Mouse (Mus musculus) heart, postnatal 0 days (tissue): ENCODE measurements at regions not wholly inside any gene's neighbourhood (a gene's known extent, or its start where the extent isn't known, plus 50 kb on each side); places are given as distances from the start of the nearest gene placed in this dataset.

Experiments
- CTCF ChIP-seq: IDR thresholded peaks from 2 replicates; pipeline ENCODE4 v1.5.1; 2016; ENCODE audit warnings: antibody characterized with exemption, control low read depth, low read depth
- EP300 ChIP-seq: IDR thresholded peaks from 2 replicates; pipeline ENCODE4 v1.6.1; 2016; ENCODE audit warnings: antibody characterized with exemption, low read depth

- TF ChIP-seq CTCF (no peak), EP300 (no peak)
Measured at GRCm38 (mm10) chr4:33737859-33738417, 186.5 kb upstream of the Cnr1 start.
